Mouse (Mus musculus) kidney, adult 2 months (tissue): ENCODE data around the gene Gab1.

Source experiments
- CTCF ChIP-seq: fragments of 200-500 bp; conservative IDR thresholded peaks from 2 replicates; pipeline ENCODE4 v1.5.1; 2011; ENCODE audit warnings: low read depth, mild to moderate bottlenecking, control low read depth, low read length, moderate library complexity, mixed read lengths; ENCODE audit not compliant: insufficient read depth, insufficient read length
- POLR2A ChIP-seq: fragments of 200-500 bp; IDR thresholded peaks from one replicate; pipeline ENCODE4 v1.6.1; 2011; ENCODE audit warnings: low read depth, low read length, control low read depth

GRCm38 (mm10) chr8:80814087-80814791 is 66.1 kb downstream of the Gab1 start:
- TF ChIP-seq POLR2A = no peak
- no peak for TF ChIP-seq CTCF
